Mouse (Mus musculus) v-Abl transformed pro-B cells (cell line): Measurements from ENCODE around the gene Npy1r.

ENCODE experiments used
- in situ Hi-C, 2 experiments: fragments of 400-800 bp; cut with MboI; formaldehyde crosslinking; loops; one replicate each; pipeline ENCODE4 v1.15.1; 2025; ENCODE audit not compliant: unreplicated experiment in 2 of 2

Npy1r gene

GRCm38 (mm10) chr8:66696970-66697843, at the start of gene Npy1r:
Gene Npy1r, plus strand, starts transcription at chr8:66697192.
- in situ Hi-C loops: no loop called here

- in situ Hi-C loops: no loop called here
These were observed 15.7 kb upstream of the Npy1r start for GRCm38 (mm10) chr8:66681261-66681660.

- in situ Hi-C loops: no loop called here
These were observed 9.3 kb upstream of the Npy1r start, which contains the start of gene Npy5r for GRCm38 (mm10) chr8:66687511-66688329. Gene Npy5r, minus strand, starts transcription at chr8:66688128.

GRCm38 (mm10) chr8:66688395-66688794, 8.6 kb upstream of the Npy1r start:
- in situ Hi-C loops: no loop called here

GRCm38 (mm10) chr8:66688799-66689198, 8.2 kb upstream of the Npy1r start:
- in situ Hi-C loops: no loop called here

- in situ Hi-C loops: no loop called here
These were observed 6.6 kb upstream of the Npy1r start for GRCm38 (mm10) chr8:66690402-66690801.

GRCm38 (mm10) chr8:66698011-66698410, 1.0 kb downstream of the Npy1r start:
- in situ Hi-C loops: no loop called here

- in situ Hi-C loops: no loop called here
These were observed 1.8 kb downstream of the Npy1r start for GRCm38 (mm10) chr8:66698782-66699181.

- in situ Hi-C loops: no loop called here
These were observed 17.5 kb downstream of the Npy1r start for GRCm38 (mm10) chr8:66714324-66714975.

- in situ Hi-C loops: no loop called here
These were observed 25.8 kb downstream of the Npy1r start for GRCm38 (mm10) chr8:66722835-66723234.

GRCm38 (mm10) chr8:66729446-66729845, 32.5 kb downstream of the Npy1r start:
- in situ Hi-C loops: no loop called here

GRCm38 (mm10) chr8:66731957-66732356, 35.0 kb downstream of the Npy1r start:
- in situ Hi-C loops: no loop called here

- in situ Hi-C loops: no loop called here
These were observed 45.4 kb downstream of the Npy1r start for GRCm38 (mm10) chr8:66742359-66742758.

- in situ Hi-C loops: no loop called here
These were observed 48.6 kb downstream of the Npy1r start for GRCm38 (mm10) chr8:66745612-66746011.

GRCm38 (mm10) chr8:66751621-66752020, 54.6 kb downstream of the Npy1r start:
- in situ Hi-C loops: no loop called here

- in situ Hi-C loops: no loop called here
These were observed 59.2 kb downstream of the Npy1r start for GRCm38 (mm10) chr8:66756161-66756560.
